Mouse (Mus musculus): ENCODE measurements around the gene Fryl. TPM values are rescaled to one million over a fixed set of nuclear protein-coding genes. Genes with fewer than 3 reads are reported as not detected.

The Fryl gene
- polyA plus RNA-seq, 1 experiment from 2014 or later, result 20.3 TPM

GRCm38 (mm10) chr5:73286603-73287002 is 30.2 kb upstream of the Fryl start:
- H3K36me3 ChIP-seq (ENCODE audit: control insufficient read depth, insufficient read depth, low read length), result no peaks in the 10 kb centered on the region
- H3K27me3 ChIP-seq (ENCODE audit: control insufficient read depth, insufficient read depth, low read depth, low read length), result no peaks in the 10 kb centered on the region
- H3K9ac ChIP-seq (ENCODE audit: low read length), result no peak overlapping the region
- H3K27ac ChIP-seq (ENCODE audit: low read length), result no peak overlapping the region
- peaks cover 2% of the 10 kb centered on the region; the same call in 1 of the 2 replicates for H3K4me1 ChIP-seq (replicated peaks; ENCODE audit: control insufficient read depth, insufficient read depth, low read length)
- ATAC-seq (ENCODE audit: low read depth), result no peak
- no peak overlapping the region for H3K4me3 ChIP-seq (ENCODE audit: low read length)
- WGBS, result 67% methylated on average over 5 of the region's 5 CpGs
- H3K4me2 ChIP-seq (ENCODE audit: low read depth, low read length), result no peak overlapping the region
- H3K9me3 ChIP-seq (ENCODE audit: control insufficient read depth, low read length), result no peaks in the 10 kb centered on the region

- H3K27ac ChIP-seq (ENCODE audit: low read length), result no peak overlapping the region
- no peaks in the 10 kb centered on the region for H3K9me3 ChIP-seq (ENCODE audit: control insufficient read depth, low read length)
- peaks cover 2% of the 10 kb centered on the region; the same call in 1 of the 2 replicates for H3K4me1 ChIP-seq (replicated peaks; ENCODE audit: control insufficient read depth, insufficient read depth, low read length)
- ATAC-seq (ENCODE audit: low read depth), result no peak
- 82% methylated on average over 3 of the region's 3 CpGs for WGBS
- no peak overlapping the region for H3K9ac ChIP-seq (ENCODE audit: low read length)
- no peaks in the 10 kb centered on the region for H3K36me3 ChIP-seq (ENCODE audit: control insufficient read depth, insufficient read depth, low read length)
- H3K27me3 ChIP-seq (ENCODE audit: control insufficient read depth, insufficient read depth, low read depth, low read length), result no peaks in the 10 kb centered on the region
- H3K4me3 ChIP-seq (ENCODE audit: low read length), result no peak overlapping the region
- no peak overlapping the region for H3K4me2 ChIP-seq (ENCODE audit: low read depth, low read length)
Observed at GRCm38 (mm10) chr5:73285470-73285978, 29.1 kb upstream of the Fryl start.

- Histone ChIP-seq H3K9ac (ENCODE audit: low read length) (no peak overlapping the region), H3K4me2 (ENCODE audit: low read depth, low read length) (no peak overlapping the region), H3K27ac (ENCODE audit: low read length) (no peak overlapping the region), H3K9me3 (ENCODE audit: control insufficient read depth, low read length) (no peaks in the 10 kb centered on the region), H3K4me1 (replicated peaks; ENCODE audit: control insufficient read depth, insufficient read depth, low read length) (peaks cover 12% of the 10 kb centered on the region), H3K4me3 (ENCODE audit: low read length) (no peak overlapping the region), H3K27me3 (ENCODE audit: control insufficient read depth, insufficient read depth, low read depth, low read length) (no peaks in the 10 kb centered on the region), H3K36me3 (ENCODE audit: control insufficient read depth, insufficient read depth, low read length) (no peaks in the 10 kb centered on the region)
- no peak for ATAC-seq (ENCODE audit: low read depth)
Observed at GRCm38 (mm10) chr5:73284046-73284445, 27.6 kb upstream of the Fryl start.

GRCm38 (mm10) chr5:73280567-73280850 is 24.1 kb upstream of the Fryl start:
- no peak overlapping the region for H3K4me3 ChIP-seq (ENCODE audit: low read length)
- H3K4me1 ChIP-seq (replicated peaks; ENCODE audit: control insufficient read depth, insufficient read depth, low read length), result peaks cover 10% of the 10 kb centered on the region; the same call in 1 of the 2 replicates
- H3K27ac ChIP-seq (ENCODE audit: low read length), result no peak overlapping the region
- H3K4me2 ChIP-seq (ENCODE audit: low read depth, low read length), result no peak overlapping the region
- no peak for ATAC-seq (ENCODE audit: low read depth)
- H3K9me3 ChIP-seq (ENCODE audit: control insufficient read depth, low read length), result no peaks in the 10 kb centered on the region
- H3K36me3 ChIP-seq (ENCODE audit: control insufficient read depth, insufficient read depth, low read length), result no peaks in the 10 kb centered on the region
- WGBS, result 81% methylated on average over 4 of the region's 4 CpGs
- no peaks in the 10 kb centered on the region for H3K27me3 ChIP-seq (ENCODE audit: control insufficient read depth, insufficient read depth, low read depth, low read length)
- no peak overlapping the region for H3K9ac ChIP-seq (ENCODE audit: low read length)

GRCm38 (mm10) chr5:73279732-73280566 is 23.5 kb upstream of the Fryl start:
- H3K27me3 ChIP-seq (ENCODE audit: control insufficient read depth, insufficient read depth, low read depth, low read length), result no peaks in the 10 kb centered on the region
- H3K36me3 ChIP-seq (ENCODE audit: control insufficient read depth, insufficient read depth, low read length), result no peaks in the 10 kb centered on the region
- peak overlapping the region; percentile 41 for H3K27ac ChIP-seq (ENCODE audit: low read length)
- no peak; the same call in 1 of the 2 replicates for ATAC-seq (ENCODE audit: low read depth)
- peaks cover 10% of the 10 kb centered on the region; the same call in 1 of the 2 replicates for H3K4me1 ChIP-seq (replicated peaks; ENCODE audit: control insufficient read depth, insufficient read depth, low read length)
- 48% methylated on average over 4 of the region's 4 CpGs for WGBS
- no peak overlapping the region for H3K9ac ChIP-seq (ENCODE audit: low read length)
- no peaks in the 10 kb centered on the region for H3K9me3 ChIP-seq (ENCODE audit: control insufficient read depth, low read length)
- H3K4me3 ChIP-seq (ENCODE audit: low read length), result no peak overlapping the region
- H3K4me2 ChIP-seq (ENCODE audit: low read depth, low read length), result no peak overlapping the region

- peaks cover 10% of the 10 kb centered on the region; the same call in 1 of the 2 replicates for H3K4me1 ChIP-seq (replicated peaks; ENCODE audit: control insufficient read depth, insufficient read depth, low read length)
- no peak for ATAC-seq (ENCODE audit: low read depth)
- H3K27me3 ChIP-seq (ENCODE audit: control insufficient read depth, insufficient read depth, low read depth, low read length), result no peaks in the 10 kb centered on the region
- H3K36me3 ChIP-seq (ENCODE audit: control insufficient read depth, insufficient read depth, low read length), result no peaks in the 10 kb centered on the region
- WGBS, result 47% methylated on average over 10 of the region's 10 CpGs
- H3K4me3 ChIP-seq (ENCODE audit: low read length), result no peak overlapping the region
- H3K27ac ChIP-seq (ENCODE audit: low read length), result peak overlapping the region; percentile 41
- 0 out of 2 replicates have a peak overlapping the region, but pooled peaks have one; percentile 4 for H3K9ac ChIP-seq (ENCODE audit: low read length)
- H3K4me2 ChIP-seq (ENCODE audit: low read depth, low read length), result no peak overlapping the region
- no peaks in the 10 kb centered on the region for H3K9me3 ChIP-seq (ENCODE audit: control insufficient read depth, low read length)
Observed at GRCm38 (mm10) chr5:73279190-73279589, 22.8 kb upstream of the Fryl start.

GRCm38 (mm10) chr5:73274941-73275340 is 18.5 kb upstream of the Fryl start:
- Histone ChIP-seq H3K27ac (ENCODE audit: low read length) (no peak overlapping the region), H3K4me3 (ENCODE audit: low read length) (no peak overlapping the region), H3K4me1 (replicated peaks; ENCODE audit: control insufficient read depth, insufficient read depth, low read length) (peaks cover 12% of the 10 kb centered on the region; the same call in 1 of the 2 replicates), H3K9me3 (ENCODE audit: control insufficient read depth, low read length) (no peaks in the 10 kb centered on the region), H3K4me2 (ENCODE audit: low read depth, low read length) (no peak overlapping the region), H3K9ac (ENCODE audit: low read length) (no peak overlapping the region), H3K36me3 (ENCODE audit: control insufficient read depth, insufficient read depth, low read length) (no peaks in the 10 kb centered on the region), H3K27me3 (ENCODE audit: control insufficient read depth, insufficient read depth, low read depth, low read length) (no peaks in the 10 kb centered on the region)
- ATAC-seq (ENCODE audit: low read depth), result no peak
- WGBS, result 80% methylated on average over 2 of the region's 2 CpGs

GRCm38 (mm10) chr5:73273171-73273570 is 16.8 kb upstream of the Fryl start:
- Histone ChIP-seq H3K4me2 (ENCODE audit: low read depth, low read length) (no peak overlapping the region), H3K4me3 (ENCODE audit: low read length) (no peak overlapping the region), H3K27ac (ENCODE audit: low read length) (no peak overlapping the region), H3K9me3 (ENCODE audit: control insufficient read depth, low read length) (no peaks in the 10 kb centered on the region), H3K9ac (ENCODE audit: low read length) (no peak overlapping the region), H3K27me3 (ENCODE audit: control insufficient read depth, insufficient read depth, low read depth, low read length) (no peaks in the 10 kb centered on the region), H3K4me1 (replicated peaks; ENCODE audit: control insufficient read depth, insufficient read depth, low read length) (peaks cover 4% of the 10 kb centered on the region; the same call in 1 of the 2 replicates), H3K36me3 (ENCODE audit: control insufficient read depth, insufficient read depth, low read length) (no peaks in the 10 kb centered on the region)
- no peak for ATAC-seq (ENCODE audit: low read depth)
- 79% methylated on average over 4 of the region's 4 CpGs for WGBS

- Histone ChIP-seq H3K4me1 (replicated peaks; ENCODE audit: control insufficient read depth, insufficient read depth, low read length) (peaks cover 4% of the 10 kb centered on the region; the same call in 1 of the 2 replicates), H3K27me3 (ENCODE audit: control insufficient read depth, insufficient read depth, low read depth, low read length) (no peaks in the 10 kb centered on the region), H3K36me3 (ENCODE audit: control insufficient read depth, insufficient read depth, low read length) (0 out of 2 replicates have a peak, but pooled peaks cover 3% of the 10 kb centered on the region), H3K4me2 (ENCODE audit: low read depth, low read length) (no peak overlapping the region), H3K4me3 (ENCODE audit: low read length) (no peak overlapping the region), H3K27ac (ENCODE audit: low read length) (no peak overlapping the region), H3K9me3 (ENCODE audit: control insufficient read depth, low read length) (no peaks in the 10 kb centered on the region), H3K9ac (ENCODE audit: low read length) (no peak overlapping the region)
- WGBS, result 55% methylated on average over 6 of the region's 6 CpGs
- ATAC-seq (ENCODE audit: low read depth), result no peak
Observed at GRCm38 (mm10) chr5:73270612-73271011, 14.2 kb upstream of the Fryl start.
